ENCODE assay signal across 25 mouse cellular contexts in the genomic region with DNA sequence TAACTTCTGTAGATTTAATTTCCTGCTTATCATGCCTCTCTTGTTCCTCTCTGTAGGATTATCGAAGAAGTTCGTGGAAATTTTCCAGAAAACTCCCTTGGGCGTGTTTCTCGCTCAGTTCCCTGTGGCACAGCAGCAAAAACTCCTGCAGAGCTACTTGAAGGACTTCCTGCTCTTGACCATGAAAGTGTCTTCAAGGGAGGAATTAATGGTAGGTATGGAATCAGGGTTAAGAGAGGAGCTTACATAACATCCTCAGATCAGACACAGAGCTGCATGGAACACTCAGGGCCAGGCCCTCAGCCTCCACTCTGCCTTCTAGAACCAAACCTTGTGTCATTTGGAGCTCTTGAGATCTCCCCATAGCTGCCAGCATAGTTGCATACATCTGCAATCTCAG.
"Had no signal": no experiment of that assay in that cellular context is flagged by ENCODE, and none has a peak within 500 bp of the region (broad histone marks: within the 10 kb centered on the region; RNA-seq: fewer than 3 reads in every experiment).

No protein-coding gene starts in this region.

- H3K27me3 ChIP-seq: heart, embryonic 13.5 days; heart, embryonic 15.5 days; hindbrain, embryonic 12.5 days; intestine, embryonic 15.5 days had no signal

- H3K36me3 ChIP-seq: hindbrain, embryonic 10.5 days; hindbrain, embryonic 12.5 days had no signal

- H3K27ac ChIP-seq: heart, adult 2 months; heart, embryonic 13.5 days; heart, embryonic 15.5 days; hindbrain, embryonic 10.5 days; hindbrain, embryonic 12.5 days; hindbrain, embryonic 14.5 days; intestine, embryonic 15.5 days; layer of hippocampus, adult 2 months; left cerebral cortex, adult 2 months had no signal

- H3K4me1 ChIP-seq: heart, embryonic 13.5 days; heart, embryonic 15.5 days; hindbrain, embryonic 10.5 days; hindbrain, embryonic 12.5 days; intestine, embryonic 15.5 days had no signal

- H3K4me2 ChIP-seq: heart, embryonic 11.5 days; heart, embryonic 13.5 days; heart, embryonic 15.5 days; hindbrain, embryonic 12.5 days; hindbrain, embryonic 14.5 days; intestine, embryonic 15.5 days; liver, embryonic 11.5 days had no signal

- DNase-seq: gastrocnemius, postnatal 14 days; gastrocnemius, postnatal 36 days; heart, adult 11 months; heart, adult 2 months; heart, postnatal 14 days; heart, postnatal 4 days; kidney, adult 18-20 months; kidney, adult 8-10 months; kidney, postnatal 10 days; kidney, postnatal 25 days; kidney, postnatal 4 days; liver had no signal

- H3K4me3 ChIP-seq: heart, adult 2 months; heart, embryonic 13.5 days; heart, embryonic 15.5 days; hindbrain, embryonic 10.5 days; hindbrain, embryonic 12.5 days; intestine, embryonic 15.5 days; layer of hippocampus, adult 2 months; left cerebral cortex, adult 2 months had no signal

- H3K9me3 ChIP-seq: heart, embryonic 13.5 days; heart, embryonic 15.5 days; hindbrain, embryonic 10.5 days; hindbrain, embryonic 12.5 days; intestine, embryonic 15.5 days had no signal

- H3K9ac ChIP-seq: heart, embryonic 13.5 days; heart, embryonic 15.5 days; hindbrain, embryonic 12.5 days; hindbrain, embryonic 14.5 days; intestine, embryonic 15.5 days had no signal

- ATAC-seq: hindbrain, embryonic 16.5 days; inflammation-experienced regulatory T-cells, adult 6 months; intestine, embryonic 15.5 days; intestine, postnatal 0 days had no signal
